Mouse (Mus musculus) skeletal muscle tissue, adult 2 months (tissue): ENCODE results near the gene Prlr.
A peak's percentile ranks its signal among the peaks of the same experiment; 100 is the strongest.

Source experiments
- DNase-seq: peaks from one replicate; pipeline ENCODE4 v3.0.0-alpha.2; 2012; ENCODE audit warnings: low read depth, low spot score

Gene Prlr

GRCm38 (mm10) chr15:10325080-10325479 is 148.0 kb downstream of the Prlr start, which contains the start of gene Gm21973:
Gm21973 (plus strand) TSS chr15:10325380.
- no peak for DNase-seq

DNA sequence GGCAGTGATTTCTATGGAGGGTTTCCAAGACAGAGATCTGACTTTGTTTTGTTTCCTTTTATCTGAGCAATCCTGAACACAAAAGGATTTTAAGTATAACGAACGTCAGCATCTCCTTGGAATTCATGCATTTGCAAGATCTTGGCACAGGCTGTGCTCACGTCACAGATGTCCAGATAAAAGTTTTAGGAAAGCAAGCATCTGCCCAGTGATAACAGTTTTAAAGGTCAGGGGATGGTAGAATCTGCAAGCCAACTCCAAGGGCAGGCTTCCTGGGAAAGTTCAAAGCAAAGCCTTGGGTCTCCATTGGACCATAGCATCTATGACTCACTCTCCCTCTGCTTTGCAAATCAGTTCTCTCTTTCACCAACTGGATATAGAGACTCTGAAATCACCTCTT is 153.6 kb downstream of the Prlr start:
- no peak for DNase-seq

- DNase-seq = no peak
Observed at GRCm38 (mm10) chr15:10332566-10332965, 155.5 kb downstream of the Prlr start.

- DNase-seq = peak; percentile 32
Observed at GRCm38 (mm10) chr15:10338606-10339005, 161.6 kb downstream of the Prlr start.

- no peak for DNase-seq
Observed at GRCm38 (mm10) chr15:10347044-10347443, 170.0 kb downstream of the Prlr start.

DNA sequence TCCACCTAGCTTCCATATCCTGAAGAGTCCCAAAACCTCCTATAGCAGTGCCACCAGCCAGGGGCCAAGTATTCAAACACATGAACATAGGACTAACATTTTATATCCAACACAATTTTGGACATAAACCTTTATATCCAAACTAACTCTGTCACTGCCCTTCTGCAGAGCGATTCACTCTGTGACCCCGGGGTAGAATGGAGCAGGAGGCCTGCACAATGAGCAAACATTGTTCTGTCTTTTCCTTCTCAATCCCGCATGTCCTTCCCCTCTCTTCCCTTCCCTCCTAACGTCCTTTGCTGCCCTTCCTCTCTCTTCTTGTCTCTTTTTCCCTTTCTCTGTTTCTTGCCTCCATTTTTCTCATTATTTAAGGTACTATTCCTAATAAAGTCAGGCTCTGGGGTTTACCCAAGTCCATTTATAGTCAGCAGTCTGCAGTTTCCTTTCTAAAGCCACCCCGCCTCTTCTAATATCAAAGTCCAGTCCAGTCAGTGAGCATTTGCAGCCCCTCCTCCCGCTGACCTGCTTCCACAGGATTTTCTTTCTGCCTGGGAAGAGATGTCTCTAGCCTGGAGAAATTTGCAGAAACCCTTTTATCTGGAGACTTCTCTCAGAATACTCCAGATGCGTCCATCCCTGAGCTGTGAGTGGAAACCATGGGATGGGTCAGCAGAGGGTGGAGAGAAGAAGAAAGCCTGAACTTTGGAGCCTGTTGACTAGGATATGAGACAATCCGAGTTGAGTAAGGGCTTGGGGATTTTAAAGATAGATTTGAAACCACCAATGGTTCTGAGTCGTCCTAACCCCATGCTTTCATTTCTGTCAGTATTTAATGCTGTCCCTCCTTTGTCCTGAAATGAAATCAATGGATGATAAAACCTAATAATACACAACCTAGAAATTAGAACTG is 181.3 kb downstream of the Prlr start, which contains the start of gene Agxt2:
Gene Agxt2 (plus strand): TSS at position 494 of the 910 bp plus-strand sequence.
- no peak for DNase-seq

GRCm38 (mm10) chr15:10366331-10366730 is 189.3 kb downstream of the Prlr start:
- DNase-seq = no peak

GRCm38 (mm10) chr15:10375404-10375803 is 198.4 kb downstream of the Prlr start:
- no peak for DNase-seq

DNA sequence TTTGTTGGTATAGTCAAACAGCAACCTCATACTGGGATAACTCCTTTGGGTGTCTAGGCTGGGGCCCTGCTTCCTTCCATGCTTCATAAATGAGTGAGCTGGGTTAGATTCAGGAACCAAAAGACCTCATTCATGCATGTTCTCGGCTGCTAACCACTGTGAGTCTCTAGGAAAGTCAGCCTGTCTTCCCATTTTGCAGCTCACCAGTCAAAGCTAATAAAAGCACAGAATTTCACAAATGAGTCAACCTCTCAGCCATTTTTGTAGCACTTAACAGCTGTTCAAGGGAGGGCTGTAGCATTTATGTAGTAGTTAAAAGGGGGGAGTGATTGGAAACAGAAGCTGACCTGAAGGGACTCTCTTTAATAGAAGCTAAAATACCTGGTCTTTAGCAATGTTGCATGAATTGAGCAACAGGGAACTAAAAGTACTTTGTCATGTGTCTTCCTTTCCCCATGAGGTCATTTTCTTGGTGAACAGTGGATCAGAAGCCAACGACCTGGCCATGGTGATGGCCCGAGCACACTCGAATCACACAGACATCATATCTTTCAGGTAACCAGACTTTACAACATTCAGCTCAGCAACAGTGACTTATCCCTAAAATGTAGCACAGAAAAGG is 201.4 kb downstream of the Prlr start:
- no peak for DNase-seq

GRCm38 (mm10) chr15:10379757-10380458 is 202.9 kb downstream of the Prlr start:
- DNase-seq = no peak

- no peak for DNase-seq
Observed at GRCm38 (mm10) chr15:10387263-10387662, 210.2 kb downstream of the Prlr start.
